Mouse (Mus musculus): ENCODE data around the gene Igsf8.

The Igsf8 gene

GRCm38 (mm10) chr1:172273386-172273785, 11.9 kb downstream of the Igsf8 start:
- no peak for DNase-seq (ENCODE audit: low spot score)

GRCm38 (mm10) chr1:172274116-172274515, 12.7 kb downstream of the Igsf8 start:
- DNase-seq (ENCODE audit: low spot score), result no peak

- no peak for DNase-seq (ENCODE audit: low spot score)
Measured at GRCm38 (mm10) chr1:172274547-172274946, 13.1 kb downstream of the Igsf8 start.

- no peak for DNase-seq (ENCODE audit: low spot score)
Measured at GRCm38 (mm10) chr1:172277172-172277571, 15.7 kb downstream of the Igsf8 start.

- DNase-seq (ENCODE audit: low spot score), result no peak
Measured at GRCm38 (mm10) chr1:172278328-172278727, 16.9 kb downstream of the Igsf8 start.

- no peak for DNase-seq (ENCODE audit: low spot score)
Measured at GRCm38 (mm10) chr1:172279768-172280509, 18.5 kb downstream of the Igsf8 start.

GRCm38 (mm10) chr1:172281522-172282254, 20.2 kb downstream of the Igsf8 start:
- no peak for DNase-seq (ENCODE audit: low spot score)

- no peak for DNase-seq (ENCODE audit: low spot score)
Measured at GRCm38 (mm10) chr1:172283073-172283472, 21.6 kb downstream of the Igsf8 start.

GRCm38 (mm10) chr1:172284221-172284620, 22.8 kb downstream of the Igsf8 start:
- no peak for DNase-seq (ENCODE audit: low spot score)

- DNase-seq (ENCODE audit: low spot score), result no peak
Measured at GRCm38 (mm10) chr1:172286740-172287139, 25.3 kb downstream of the Igsf8 start.

- DNase-seq (ENCODE audit: low spot score), result no peak
Measured at GRCm38 (mm10) chr1:172288900-172289616, 27.6 kb downstream of the Igsf8 start.

GRCm38 (mm10) chr1:172289617-172289946, 28.1 kb downstream of the Igsf8 start:
- DNase-seq (ENCODE audit: low spot score), result no peak

GRCm38 (mm10) chr1:172292880-172293279, 31.4 kb downstream of the Igsf8 start:
- DNase-seq (ENCODE audit: low spot score), result no peak

- no peak for DNase-seq (ENCODE audit: low spot score)
Measured at GRCm38 (mm10) chr1:172293449-172293848, 32.0 kb downstream of the Igsf8 start.

- peak; percentile 30 for DNase-seq (ENCODE audit: low spot score)
Measured at GRCm38 (mm10) chr1:172295751-172296197, 34.3 kb downstream of the Igsf8 start.

- DNase-seq (ENCODE audit: low spot score), result no peak
Measured at GRCm38 (mm10) chr1:172296816-172297510, 35.5 kb downstream of the Igsf8 start.

- peak; percentile 39 for DNase-seq (ENCODE audit: low spot score)
Measured at GRCm38 (mm10) chr1:172297611-172298537, 36.4 kb downstream of the Igsf8 start, which contains the start of gene Atp1a2. Atp1a2 (minus strand) TSS chr1:172298064.

- DNase-seq (ENCODE audit: low spot score), result no peak
Measured at GRCm38 (mm10) chr1:172299528-172299927, 38.1 kb downstream of the Igsf8 start.

- DNase-seq (ENCODE audit: low spot score), result no peak
Measured at GRCm38 (mm10) chr1:172300247-172300646, 38.8 kb downstream of the Igsf8 start.

GRCm38 (mm10) chr1:172301180-172301579, 39.7 kb downstream of the Igsf8 start:
- DNase-seq (ENCODE audit: low spot score), result no peak

GRCm38 (mm10) chr1:172302311-172302710, 40.9 kb downstream of the Igsf8 start:
- no peak for DNase-seq (ENCODE audit: low spot score)
